Mouse (Mus musculus): Measurements from ENCODE around the gene Cldn3.

Gene Cldn3

DNA sequence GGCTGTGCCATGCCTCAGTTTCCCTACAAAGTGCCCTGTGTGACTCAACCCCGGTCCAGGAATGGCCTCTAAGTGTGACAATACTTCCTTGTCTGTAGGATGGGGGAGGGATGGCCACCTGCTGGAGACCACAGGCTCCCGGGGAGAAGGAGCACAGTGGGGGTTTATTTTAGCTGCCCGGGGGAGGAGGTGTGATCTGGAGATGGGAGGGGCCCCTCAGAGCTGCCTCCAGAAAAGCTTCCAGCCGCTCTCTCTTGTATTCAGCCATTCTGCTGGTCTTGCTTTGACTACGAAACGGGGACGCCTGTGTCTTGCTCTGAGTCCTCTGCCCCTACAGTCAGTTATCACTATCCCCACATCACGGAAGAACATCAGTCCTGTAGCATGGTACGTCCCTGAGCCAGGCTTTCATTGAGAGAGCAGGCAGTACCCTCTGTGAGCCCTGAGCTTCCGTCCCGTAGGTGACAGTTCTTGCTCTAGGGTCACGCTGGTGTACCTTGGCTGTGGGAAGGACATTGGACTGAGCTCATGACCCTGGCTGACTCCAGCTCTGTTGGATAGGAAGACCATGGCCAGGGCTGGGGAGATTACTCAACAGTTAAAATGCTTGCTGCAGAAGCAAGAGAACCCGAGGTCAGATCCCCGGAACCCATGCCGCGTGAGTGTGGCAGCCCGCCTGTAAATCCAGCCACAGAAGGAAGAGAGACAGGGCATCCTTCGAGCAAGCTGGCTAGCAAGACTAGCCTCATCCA, 49.8 kb downstream of the Cldn3 start:
- no peak for DNase-seq (ENCODE audit: low spot score in 2 of 2)

Data from natural killer cell, adult 2 months (primary cell).